Mouse (Mus musculus) neural tube, embryonic 10.5 days (tissue): ENCODE data around the gene Zcwpw1.

Source experiments
- DNase-seq: peaks from one replicate; pipeline ENCODE4 v3.0.0-alpha.2; 2017; ENCODE audit warnings: low spot score; ENCODE audit errors: extremely low spot score

The Zcwpw1 gene

DNA sequence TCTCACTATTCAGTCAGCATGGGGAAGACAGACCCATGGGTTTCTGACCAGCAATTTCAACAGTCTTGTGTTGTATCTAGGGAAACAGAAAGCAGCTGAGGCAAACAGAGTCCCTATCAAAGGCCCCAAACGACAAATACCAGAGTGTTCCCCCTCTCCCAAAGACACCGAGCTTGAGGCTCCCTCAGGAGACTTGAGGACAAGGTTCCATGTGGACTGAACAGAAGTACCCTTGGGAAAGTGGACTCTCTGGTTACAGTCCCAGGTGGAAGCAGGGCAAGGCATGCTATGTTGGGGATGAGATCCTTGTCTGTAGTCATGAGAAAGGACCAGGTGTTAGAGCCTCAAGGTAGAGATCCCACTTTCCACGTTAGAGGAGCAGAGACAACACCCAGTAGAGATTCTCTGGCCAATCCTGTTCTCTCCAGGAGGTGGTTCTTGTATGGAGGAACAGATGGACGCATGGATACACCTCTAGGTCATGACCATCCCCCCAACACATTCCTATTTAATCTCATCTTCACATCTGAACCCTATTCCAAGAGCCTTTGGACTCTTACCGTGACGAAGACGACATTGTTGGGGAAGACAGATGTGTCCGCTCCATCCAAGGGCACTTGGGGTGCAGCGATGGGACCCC, 3.6 kb upstream of the Zcwpw1 start:
- DNase-seq: no peak

DNA sequence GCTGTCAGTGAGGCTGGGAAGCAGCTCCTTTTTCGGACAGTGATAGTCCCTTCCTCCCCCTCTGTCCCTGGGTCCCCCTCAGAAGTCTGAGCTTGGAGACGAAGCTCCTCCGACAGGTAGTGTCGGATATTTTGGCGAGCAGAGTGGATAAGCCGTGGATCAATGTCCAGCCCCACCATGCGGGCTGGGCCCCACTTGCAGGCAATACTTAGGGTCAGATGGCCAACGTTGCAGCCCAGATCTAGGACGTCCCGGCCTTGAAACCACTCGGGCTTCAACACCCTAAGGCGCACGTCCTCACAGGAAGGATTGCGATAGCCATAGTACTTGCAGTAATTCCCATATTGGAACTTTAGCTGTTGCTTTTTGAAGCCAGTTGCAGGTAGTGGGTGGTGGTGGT, 3.1 kb upstream of the Zcwpw1 start:
- DNase-seq: no peak

DNA sequence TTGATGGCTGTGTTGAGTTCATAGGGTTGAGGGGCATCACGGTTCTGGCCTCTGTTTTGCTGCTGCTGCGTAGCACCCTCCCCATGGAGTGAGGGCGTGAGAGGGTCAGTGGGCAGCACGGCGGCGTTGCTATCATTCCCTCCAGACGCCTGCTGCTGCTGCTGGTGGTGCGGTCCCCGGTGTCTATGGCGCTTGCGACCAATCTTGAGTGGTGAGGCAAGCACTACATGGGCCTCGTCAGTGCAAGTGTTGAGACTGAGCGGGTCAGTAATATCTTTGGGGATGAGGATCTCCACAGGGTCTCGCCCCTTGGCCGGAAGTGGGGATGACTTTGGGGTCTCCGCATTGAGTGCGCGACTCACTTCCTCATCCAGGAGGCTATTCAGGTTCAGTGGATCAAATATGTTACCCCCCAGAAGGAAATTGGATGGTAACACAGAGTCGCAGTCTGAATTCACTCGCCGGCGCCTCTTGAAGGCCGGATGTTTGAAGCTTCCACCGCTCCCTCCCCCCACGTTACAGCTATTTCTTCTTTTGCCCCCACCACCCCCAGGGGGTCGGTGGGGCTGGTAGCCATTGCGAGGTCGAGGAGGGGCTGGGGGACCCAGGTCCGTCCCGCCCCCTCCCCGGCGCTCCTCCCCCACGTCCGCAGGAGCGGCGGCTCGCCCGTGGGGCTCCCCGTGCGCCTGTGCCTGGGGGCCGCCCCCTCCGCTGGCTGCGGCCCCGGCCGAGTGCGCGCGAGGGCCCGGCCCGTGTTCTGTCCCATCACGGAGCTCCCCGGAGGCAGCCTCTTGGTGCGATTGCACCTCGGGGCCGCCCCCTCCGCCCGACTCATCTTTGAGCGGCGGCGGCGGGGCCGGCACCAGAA, 2.2 kb upstream of the Zcwpw1 start:
- peak; percentile 35 for DNase-seq

DNA sequence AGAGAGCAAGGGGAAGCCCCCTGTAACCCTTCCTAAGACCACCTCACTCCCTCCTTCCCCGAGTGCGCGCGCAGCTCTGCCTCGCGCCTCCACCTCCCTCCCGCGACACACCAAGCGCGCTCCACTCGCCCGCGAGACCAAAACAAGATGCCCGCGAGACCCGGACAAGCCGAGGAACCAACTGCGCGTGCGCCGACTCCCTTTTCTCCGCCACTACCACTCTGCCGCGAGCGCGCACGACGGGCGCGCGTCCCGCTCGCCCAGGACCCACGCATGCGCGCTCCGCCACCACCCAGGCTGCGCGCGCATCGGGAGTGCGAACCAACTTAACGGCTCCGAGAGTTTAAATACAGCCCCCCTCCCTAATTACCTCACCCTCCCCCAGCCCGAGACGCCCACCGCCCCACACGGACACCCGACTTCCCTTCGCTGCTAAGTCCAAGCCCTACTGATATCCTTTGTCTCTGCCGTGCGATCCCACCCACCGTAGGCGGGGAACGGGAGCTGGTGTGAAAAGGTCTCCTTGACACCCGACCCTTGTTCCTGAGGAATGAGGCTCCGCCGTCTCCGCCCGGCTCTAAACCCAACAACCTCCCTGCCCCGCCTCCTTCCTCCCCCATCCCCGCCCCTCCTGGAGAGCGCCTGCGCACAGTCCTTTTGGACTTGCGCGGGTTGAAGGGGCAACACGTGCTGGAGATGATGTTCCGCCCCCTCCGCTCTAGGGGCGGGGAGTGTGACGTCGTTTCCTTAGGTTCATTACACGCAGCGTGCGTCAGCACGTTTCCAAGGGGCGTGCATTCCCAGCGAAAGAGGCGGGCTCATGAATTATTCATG, 1.3 kb upstream of the Zcwpw1 start:
- peak; percentile 99 for DNase-seq

DNA sequence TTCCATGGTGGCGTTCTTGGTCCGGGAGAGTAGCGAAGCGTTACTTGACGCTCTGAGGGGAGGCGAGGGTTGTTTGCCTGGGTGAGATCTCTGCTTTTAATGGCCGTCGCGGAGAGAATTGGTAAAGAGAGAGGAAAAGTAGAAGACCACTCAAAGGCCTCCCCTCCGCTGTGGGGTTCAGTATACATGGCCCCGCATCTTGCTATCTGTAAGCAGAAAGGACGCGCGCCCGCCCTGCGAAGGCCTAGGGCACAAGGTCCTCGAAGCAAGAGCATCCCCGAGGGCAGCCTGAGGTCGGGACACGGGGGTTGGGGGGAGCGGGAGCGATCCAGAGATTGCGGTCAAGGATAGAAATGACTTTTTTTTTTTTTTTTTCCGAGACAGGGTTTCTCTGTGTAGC, 573 bp downstream of the Zcwpw1 start:
- no peak for DNase-seq

DNA sequence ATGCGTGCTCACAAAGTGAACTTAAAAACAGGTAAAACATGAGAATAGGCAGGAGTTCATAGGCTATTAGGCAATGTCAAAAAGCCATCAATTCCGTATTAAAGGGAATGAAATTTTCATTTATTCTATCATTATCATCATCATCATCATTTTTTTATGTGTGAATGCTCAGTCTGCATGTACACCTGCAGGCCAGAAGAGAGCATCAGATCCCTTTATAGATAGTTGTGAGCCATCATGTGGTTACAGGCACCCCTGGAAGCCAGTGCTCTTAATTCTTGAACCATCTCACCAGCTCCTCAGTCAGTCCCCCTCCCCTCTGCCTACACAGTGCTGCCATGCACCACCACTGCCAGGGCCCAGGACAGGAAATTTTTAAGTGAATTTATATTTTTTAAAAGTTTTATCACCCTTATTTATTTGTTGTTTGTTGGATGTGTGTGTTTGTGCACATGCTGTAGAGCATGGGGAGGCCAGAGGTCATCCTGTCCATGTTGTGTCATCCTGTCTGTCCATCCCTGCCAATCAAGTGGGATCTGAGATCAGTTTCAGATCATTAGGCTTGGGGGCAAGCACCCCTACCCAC, 1.4 kb downstream of the Zcwpw1 start:
- DNase-seq: no peak

DNA sequence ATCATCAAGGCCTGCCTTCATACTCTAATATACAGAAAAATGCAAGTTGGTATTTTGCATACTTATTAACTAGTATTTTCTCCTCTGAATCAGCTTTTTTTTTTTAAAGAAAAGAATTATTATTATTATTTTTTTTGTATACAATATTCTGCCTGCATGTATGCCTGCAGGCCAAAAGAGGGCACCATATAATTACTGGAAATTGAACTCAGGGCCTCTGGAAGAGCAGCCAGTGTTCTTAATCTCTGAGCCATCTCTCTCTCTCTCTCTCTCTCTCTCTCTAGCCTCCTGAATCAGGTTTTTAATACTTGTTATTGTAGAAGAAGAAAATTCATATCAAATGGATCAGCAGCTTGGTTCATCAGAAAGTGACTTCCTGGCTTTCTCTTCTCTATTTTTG, 4.0 kb downstream of the Zcwpw1 start:
- no peak for DNase-seq

DNA sequence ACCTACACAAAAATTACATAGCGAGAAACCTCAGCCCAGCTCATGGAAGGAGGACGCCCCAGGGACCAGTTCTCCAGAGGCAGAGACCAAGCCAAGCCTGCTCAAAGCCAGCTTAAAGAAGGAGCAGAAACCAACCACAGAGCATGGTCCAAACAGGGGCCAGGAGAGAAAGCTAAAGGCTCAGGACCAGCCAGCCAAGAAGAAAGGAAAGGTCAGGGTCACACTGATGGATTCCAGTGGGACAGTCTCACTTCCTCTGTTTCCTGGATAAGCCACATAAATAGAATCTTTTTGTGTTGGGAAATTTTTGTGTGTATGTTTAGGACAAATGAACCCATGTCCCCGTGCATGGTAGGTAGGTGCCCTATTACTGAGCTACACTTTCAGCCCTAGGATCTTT, 9.0 kb downstream of the Zcwpw1 start:
- DNase-seq: no peak

DNA sequence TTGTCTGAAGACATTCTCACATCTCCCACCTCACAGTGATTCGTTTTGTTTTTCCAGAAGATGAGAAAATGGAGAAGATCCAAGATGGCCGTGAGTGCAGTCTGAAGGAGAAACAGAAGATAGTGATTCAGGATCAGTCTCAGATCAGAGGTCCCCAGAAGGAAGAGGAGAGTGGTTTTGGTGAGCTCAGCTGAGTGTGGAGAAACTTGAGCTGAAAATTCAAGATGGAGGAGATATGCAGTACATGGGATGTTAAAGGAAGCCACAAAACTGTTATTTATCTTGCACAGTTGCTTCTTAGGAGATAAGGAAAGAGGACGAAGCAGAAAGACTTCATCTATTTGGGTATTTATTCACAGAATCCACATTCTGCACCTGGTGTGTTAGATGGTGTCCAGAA, 13.3 kb downstream of the Zcwpw1 start:
- no peak for DNase-seq

DNA sequence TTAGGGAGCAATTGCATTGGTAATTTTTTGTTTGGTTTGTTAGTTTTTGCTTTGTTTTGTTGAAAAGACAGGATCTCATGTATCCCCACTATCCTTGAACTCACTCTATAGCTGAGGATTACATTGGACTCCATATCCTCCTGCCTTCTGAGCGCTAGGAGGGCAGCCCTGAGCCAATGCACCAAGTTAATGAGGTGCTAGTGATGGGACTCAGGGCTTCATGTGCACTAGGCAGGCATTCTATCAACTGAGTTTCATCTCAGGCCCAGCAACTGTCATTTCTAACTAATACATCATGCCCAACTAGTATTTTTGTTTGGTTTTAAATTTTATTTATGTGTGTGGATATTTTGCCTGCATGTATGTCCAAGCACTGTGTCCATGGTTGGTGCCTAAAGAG, 18.6 kb downstream of the Zcwpw1 start:
- DNase-seq: no peak

DNA sequence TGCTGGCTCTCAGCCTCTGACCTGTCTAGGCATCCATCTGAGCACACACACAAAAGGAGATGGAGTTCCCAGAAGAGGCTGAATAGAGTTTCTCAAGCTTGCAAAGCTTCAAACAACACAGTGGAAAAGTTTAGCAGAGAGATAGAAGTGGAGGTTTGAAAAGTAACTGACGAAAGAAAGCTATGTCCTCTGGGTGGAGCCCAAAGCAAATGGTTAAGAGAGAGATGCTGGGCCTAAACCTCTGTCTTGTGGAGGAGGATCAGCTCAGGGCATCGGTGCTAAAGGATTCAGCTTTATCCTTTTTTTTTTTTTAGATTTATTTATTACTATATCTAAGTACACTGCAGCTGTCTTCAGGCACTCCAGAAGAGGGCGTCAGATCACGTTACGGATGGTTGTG, 20.7 kb downstream of the Zcwpw1 start:
- DNase-seq: no peak

DNA sequence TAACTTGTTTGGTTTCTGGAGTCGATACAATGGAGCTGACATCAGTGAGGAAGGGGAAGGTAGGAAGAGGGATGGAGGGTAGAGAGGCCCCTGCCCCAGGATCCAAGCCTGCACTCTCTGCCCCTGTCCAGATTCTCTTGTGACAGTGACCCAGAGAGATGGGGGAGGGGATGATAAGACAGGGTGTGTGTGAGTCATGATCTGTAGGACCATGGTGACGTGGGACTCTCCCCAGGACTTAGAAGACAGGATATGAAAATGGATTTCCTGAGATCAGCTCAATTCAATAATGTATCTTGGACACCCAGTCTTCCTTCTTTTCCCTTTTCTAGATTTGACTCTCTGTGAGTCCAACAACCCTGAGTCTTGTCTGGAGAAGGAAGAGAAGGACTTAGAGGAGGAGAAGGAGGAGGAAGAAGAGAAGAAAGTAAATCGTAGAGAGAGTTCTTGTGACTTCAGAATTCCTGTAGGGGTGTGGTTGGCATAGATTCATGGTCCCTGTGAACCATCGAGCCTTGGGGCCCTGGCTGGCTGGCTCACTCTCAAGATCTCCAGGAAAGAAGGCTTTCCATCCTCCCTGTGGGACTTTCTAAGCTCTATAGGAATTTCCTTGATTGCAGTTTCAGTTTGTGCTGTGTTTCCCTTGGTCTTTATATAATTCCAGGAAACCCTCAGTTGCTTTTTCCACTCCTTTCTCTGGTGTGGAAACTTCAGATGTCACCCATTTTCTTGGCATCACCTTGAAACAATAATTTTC, 30.0 kb downstream of the Zcwpw1 start:
- no peak for DNase-seq

DNA sequence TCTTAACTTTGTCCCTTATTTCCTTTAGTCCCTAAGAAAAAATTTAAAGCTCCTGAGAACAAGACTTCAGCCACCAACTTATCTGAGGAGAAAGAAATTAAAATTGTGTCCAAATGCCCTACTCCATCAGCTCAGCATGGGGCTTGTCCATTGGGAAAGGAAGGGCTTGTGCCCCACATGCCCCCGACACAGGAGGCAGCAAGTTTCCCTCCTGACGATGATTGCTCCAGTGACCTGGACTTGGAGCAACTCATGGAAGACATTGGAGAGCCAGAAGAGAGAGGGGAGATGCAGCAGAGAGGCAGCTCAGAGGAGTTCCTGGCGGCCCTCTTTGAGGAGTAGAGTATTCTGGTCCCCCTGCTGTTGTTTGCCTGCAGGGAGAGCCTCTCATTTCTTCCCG, 34.5 kb downstream of the Zcwpw1 start:
- DNase-seq: no peak

DNA sequence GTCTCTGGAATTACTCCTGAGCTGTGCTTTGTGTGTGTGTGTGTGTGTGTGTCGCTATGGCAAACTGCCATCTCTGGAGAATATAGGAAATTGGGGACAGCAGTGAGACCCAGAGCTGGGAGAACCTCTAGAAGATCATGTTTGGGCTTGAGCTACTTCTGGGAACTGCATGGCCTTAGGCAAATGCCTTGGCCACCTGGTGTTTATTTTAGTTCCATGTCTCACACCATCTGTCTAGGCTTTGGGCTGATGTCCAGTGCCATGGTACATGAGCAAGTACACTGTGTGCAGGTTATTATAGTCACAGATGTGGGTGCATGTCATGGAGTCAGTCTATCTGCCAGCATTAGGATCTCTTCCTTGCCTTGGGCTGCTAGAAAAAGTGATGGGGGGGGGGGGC, 35.0 kb downstream of the Zcwpw1 start:
- no peak for DNase-seq

DNA sequence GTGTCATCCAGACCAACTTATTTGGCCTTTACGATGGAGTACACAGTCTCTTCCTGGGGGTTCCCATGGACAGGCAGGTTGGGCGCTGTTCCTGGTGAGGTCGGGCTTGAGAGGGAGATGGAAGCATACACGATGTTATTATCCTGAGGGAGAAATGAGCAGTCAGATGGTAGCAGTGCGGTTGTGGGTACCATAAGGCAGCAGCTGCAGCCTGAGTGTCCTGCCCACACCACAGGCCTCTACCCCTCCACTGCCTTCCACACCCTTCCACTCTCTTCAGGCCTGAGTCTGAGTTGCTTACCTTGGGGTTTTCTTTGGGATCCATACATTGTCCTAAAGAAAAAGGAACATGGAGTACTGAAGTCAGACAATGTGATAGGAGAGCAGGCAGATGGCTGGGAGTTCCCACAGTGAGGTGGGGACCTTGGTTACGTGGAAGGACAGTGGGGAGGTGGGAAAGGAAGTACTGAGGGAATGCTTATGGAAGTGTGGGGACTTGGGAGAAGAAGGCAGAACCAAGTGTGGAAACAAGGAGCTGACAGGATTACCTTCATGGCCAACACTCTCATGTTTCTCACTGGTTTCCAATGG, 36.0 kb downstream of the Zcwpw1 start:
- no peak for DNase-seq

DNA sequence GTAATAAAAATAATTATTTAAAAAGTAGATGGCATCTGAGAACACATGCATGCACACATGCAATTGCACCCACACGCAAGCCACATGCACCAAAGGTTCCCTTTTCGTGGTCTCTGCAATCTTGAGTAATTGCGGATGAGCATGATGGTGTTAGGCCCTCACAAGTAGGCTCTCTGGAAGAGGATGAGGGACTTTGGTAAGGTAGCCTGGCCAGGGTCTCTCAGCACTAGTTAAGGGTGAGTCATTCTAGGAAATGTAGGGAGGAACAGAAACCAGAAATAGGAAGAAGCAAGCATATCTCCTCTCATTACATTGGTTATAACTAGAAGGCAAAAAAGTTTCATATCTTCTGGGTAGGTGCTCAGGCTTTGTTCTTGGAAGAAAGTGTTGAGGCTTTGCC, 37.4 kb downstream of the Zcwpw1 start:
- DNase-seq: no peak

DNA sequence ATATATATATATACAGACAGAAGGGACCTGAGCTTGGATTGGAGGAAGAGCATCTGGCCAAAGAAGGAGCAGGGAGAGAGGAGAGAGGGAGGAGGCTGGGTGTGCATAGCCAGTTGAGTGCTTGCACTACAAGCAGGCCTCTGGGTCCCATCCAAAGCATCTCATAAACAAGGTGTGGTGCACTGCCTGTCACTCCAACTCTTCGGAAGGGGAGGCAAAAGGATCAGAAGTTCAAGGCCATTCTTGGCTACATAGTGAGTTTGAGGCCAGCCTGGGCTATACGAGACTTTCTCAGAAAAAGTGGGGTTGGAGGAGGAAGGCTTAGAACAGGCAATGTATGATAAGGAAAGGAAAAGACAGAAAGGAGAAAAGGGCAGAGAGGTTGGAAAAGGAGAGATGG, 38.4 kb downstream of the Zcwpw1 start:
- no peak for DNase-seq

DNA sequence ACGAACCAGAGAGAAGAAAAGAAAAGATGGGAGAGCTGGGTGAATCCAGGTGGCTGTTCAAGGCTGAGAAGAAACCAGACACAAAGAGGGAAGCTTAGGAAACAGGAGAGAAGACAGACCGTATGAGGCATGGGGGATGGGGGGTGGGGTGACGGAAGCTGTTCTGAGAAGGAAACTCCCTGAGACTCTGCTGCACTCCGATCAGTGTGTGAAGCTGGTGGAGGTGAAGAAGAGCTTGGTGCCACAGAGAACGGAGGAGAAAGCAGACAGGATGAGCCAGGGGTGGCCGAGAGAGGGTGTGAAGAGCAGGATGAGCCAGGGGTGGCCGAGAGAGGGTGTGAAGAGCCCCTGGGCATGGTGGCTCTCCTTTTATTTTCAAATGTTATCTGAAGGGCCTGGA, 38.8 kb downstream of the Zcwpw1 start:
- DNase-seq: no peak

DNA sequence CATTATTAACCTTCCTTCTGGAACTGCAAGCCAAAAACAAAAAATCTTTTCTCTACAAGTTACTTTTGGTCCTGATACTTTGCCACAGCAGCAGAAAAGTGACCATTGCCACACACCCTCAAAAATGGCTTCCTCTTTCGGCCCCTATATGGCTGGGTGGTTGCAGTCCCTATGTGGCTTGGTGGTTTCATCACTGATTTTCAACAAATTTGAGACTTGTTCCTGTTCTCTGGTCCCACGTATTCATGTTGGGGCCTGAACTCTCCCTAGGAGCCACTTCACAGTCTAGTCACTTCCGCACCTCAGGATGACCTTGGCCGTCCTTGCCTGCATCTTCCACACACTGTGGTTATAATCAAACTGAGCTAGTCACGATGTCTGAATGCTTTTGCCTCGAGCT, 41.1 kb downstream of the Zcwpw1 start:
- DNase-seq: no peak

DNA sequence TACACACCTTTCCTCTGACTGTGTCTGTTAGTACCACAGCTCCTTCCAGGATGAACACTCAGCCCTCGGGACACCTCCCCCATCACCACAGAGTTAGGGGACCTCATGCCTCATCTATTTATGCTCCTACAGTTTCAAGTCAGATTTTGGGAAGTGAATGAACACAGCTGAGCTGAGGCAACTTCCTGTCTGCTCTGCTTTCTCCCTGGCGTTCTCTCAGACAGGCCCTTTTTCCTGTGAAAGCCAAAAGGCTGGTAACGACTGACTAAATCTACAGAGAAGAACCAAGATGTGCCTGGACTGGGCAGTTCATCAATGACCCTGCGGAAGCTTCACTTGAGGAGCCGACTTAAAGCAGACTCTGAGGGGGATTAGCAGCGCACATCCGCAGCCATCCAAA, 42.6 kb downstream of the Zcwpw1 start:
- DNase-seq: no peak

DNA sequence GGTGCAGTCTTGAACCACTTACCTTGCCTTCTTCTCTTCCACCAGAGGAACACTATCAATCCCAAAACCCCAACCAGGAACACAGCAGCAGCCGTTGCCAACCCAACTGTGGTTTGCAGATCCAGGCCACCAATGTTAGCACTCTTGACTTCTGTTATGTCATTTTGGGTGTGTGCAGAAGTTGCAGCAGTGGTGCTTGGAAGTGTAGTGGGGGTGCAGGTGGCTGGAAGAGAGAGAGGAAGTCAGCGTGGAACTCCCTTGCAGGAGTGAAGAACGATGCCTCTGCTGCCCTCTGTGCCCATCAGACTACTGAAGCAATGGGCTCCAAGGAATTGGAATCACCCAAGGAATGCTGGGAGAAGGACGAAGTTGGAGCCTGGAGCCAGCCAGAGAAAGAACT, 43.5 kb downstream of the Zcwpw1 start:
- no peak for DNase-seq
